Mouse (Mus musculus) midbrain, embryonic 13.5 days (tissue): ENCODE measurements around the gene Yeats4. TPM values are rescaled to one million over a fixed set of nuclear protein-coding genes. Genes with fewer than 3 reads are reported as not detected.
A peak's percentile ranks its signal among the peaks of the same experiment; 100 is the strongest.

Experiments used
- ATAC-seq: fragments of 200-750 bp; cut with Nextera tagmentation; 2 replicates; pipeline ENCODE4 v1.8.0; 2017; ENCODE audit warnings: mild to moderate bottlenecking, moderate TSS enrichment, moderate library complexity
- H3K27ac ChIP-seq: fragments of 300-500 bp; sonication (generic); 2 replicates; pipeline ENCODE4 v1.5.1; 2015; ENCODE audit warnings: inconsistent platforms, mild to moderate bottlenecking, moderate library complexity
- H3K27me3 ChIP-seq: fragments of 300-500 bp; sonication (generic); 2 replicates; pipeline ENCODE4 v1.6.1; 2015; ENCODE audit warnings: mild to moderate bottlenecking, inconsistent platforms
- H3K36me3 ChIP-seq: fragments of 300-500 bp; sonication (generic); 2 replicates; pipeline ENCODE4 v1.6.1; 2015; ENCODE audit warnings: mild to moderate bottlenecking, inconsistent platforms
- H3K4me1 ChIP-seq: fragments of 300-500 bp; sonication (generic); replicated peaks from 2 replicates; pipeline ENCODE4 v1.6.1; 2015; ENCODE audit warnings: inconsistent platforms
- H3K4me2 ChIP-seq: fragments of 300-500 bp; sonication (generic); replicated peaks from 2 replicates; pipeline ENCODE4 v1.6.1; 2015; ENCODE audit warnings: moderate library complexity, mild to moderate bottlenecking, inconsistent platforms
- H3K4me3 ChIP-seq: fragments of 300-500 bp; sonication (generic); replicated peaks from 2 replicates; pipeline ENCODE4 v1.5.1; 2015; ENCODE audit warnings: mild to moderate bottlenecking, inconsistent platforms
- H3K9ac ChIP-seq: fragments of 300-500 bp; sonication (generic); replicated peaks from 2 replicates; pipeline ENCODE4 v1.6.1; 2015; ENCODE audit warnings: mild to moderate bottlenecking, inconsistent platforms
- H3K9me3 ChIP-seq: fragments of 300-500 bp; sonication (generic); 2 replicates; pipeline ENCODE4 v1.6.1; 2016; ENCODE audit warnings: mild to moderate bottlenecking, inconsistent platforms
- WGBS: fragments of 180-500 bp; shearing (Covaris S2); methylation state at CpG from one replicate; pipeline ENCODE4 v1.1.7; 2015; 5-methylcytosine and 5-hydroxymethylcytosine counted together
- polyA plus RNA-seq: library from polyadenylated mRNA; unstranded; fragments of >200 nt; fragmentation: Nextera tagmentation; extraction: Ambion mirVana; gene quantifications from 2 replicates; pipeline ENCODE4 v1.2.1, GENCODE M21; 2015

Gene Yeats4
- polyA plus RNA-seq, result 141 and 160 TPM in 2 replicates

DNA sequence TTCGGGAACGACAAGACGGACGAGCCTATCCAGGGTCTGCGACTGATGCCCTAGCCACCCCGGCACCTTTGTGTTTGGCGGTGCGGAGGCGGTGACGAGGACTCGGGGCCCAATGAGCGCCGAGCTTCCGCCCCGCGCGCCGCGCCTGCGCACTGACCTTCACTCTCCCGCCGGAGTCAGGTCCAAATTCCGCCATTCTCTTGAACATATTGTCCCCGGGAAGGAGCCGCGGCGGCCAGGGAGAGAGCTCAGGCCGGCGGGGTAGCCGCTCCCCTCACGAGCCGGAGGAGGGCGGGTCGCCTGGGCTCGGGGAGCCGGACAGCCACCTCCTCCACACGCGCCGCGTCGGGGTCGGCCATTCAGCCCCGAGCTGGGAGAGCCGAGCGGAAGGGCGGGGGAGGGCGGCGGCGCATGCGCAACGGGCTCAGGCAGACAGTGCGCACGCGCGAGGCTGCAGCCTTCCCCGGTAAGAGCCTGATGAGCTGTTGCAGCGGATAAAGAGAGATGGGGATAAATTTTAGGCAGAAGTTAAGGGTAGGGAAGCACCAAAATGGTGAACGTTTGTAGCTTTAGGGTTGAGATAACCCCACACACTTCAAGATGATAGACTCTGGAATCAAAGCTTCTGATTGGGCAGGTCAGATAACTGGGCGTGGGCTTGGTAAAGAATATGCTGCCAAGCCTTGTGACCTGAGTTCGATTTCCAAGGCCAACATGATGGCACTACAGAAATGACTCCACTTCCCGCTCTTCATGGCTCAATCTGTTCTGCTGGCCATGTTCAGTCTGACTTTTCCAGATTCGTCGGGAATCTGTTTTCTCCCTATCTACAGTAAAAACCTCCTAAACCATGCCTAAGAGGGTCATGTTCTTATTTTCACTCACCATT lies at the start of gene Yeats4:
Yeats4 (minus strand) TSS at position 406 of the 889 bp plus-strand sequence.
- H3K9ac ChIP-seq, result peak within 1 kb of the TSS; percentile 94
- H3K4me2 ChIP-seq, result peak within 1 kb of the TSS; percentile 87
- no peaks in the 10 kb centered on the region for H3K9me3 ChIP-seq
- peak; percentile 96 for ATAC-seq
- H3K27me3 ChIP-seq, result no peaks in the 10 kb centered on the region
- peaks cover 35% of the 10 kb centered on the region for H3K4me1 ChIP-seq
- H3K4me3 ChIP-seq, result peak within 1 kb of the TSS; percentile 71
- under 1% methylated on average over 63 of the region's 63 CpGs for WGBS
- peaks cover 29% of the 10 kb centered on the region for H3K36me3 ChIP-seq
- H3K27ac ChIP-seq, result peak within 1 kb of the TSS; percentile 99

DNA sequence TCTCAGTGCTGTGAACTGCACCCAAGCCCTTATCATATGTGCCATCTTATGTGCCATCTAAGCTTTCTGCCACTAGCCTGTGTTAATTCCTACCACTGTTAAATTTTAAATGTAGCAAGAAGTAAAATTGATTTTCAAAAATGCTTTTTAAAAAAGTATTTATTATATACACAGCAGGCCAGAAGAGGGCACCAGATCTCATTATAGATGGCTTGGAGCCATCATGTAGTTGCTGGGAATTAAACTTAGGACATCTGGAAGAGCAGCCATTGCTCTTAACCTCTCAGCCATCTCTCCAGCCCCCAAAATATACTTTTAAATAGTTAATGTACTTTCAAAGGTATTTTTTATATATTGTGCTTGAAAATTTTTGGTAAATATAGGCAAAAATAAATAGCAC lies 47.7 kb upstream of the Yeats4 start:
- Histone ChIP-seq H3K9me3 (no peaks in the 10 kb centered on the region), H3K36me3 (no peaks in the 10 kb centered on the region), H3K9ac (no peak overlapping the region), H3K4me2 (no peak overlapping the region), H3K4me1 (no peaks in the 10 kb centered on the region), H3K4me3 (no peak overlapping the region), H3K27ac (no peak overlapping the region), H3K27me3 (no peaks in the 10 kb centered on the region)
- no peak for ATAC-seq

DNA sequence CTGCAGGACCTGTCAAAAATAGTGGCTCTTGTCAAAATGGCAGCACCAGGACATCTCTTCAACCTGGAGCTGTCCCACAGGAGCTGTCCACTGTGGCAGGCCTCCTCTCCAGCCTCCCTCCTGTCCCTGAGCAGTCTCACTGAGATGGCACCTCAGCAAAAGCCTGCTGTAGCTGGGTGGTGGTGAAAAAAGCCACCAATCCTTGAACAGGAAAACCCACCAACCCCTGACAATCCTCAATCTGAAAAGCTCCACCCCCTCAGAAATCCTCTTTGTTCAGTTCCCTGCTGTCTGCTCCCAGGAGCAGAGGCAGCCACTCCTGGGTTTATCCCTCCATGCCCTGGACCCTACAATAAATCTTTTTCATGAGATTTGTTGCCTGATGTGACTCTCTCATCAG lies 35.6 kb upstream of the Yeats4 start:
- no peak overlapping the region for H3K9ac ChIP-seq
- peaks cover 3% of the 10 kb centered on the region; the same call in 1 of the 2 replicates for H3K4me1 ChIP-seq
- no peak overlapping the region for H3K4me3 ChIP-seq
- H3K4me2 ChIP-seq, result no peak overlapping the region
- peak; percentile 68 for ATAC-seq
- H3K36me3 ChIP-seq, result no peaks in the 10 kb centered on the region
- H3K27me3 ChIP-seq, result no peaks in the 10 kb centered on the region
- H3K9me3 ChIP-seq, result no peaks in the 10 kb centered on the region
- peak overlapping the region; percentile 53; the same call in 1 of the 2 replicates for H3K27ac ChIP-seq

DNA sequence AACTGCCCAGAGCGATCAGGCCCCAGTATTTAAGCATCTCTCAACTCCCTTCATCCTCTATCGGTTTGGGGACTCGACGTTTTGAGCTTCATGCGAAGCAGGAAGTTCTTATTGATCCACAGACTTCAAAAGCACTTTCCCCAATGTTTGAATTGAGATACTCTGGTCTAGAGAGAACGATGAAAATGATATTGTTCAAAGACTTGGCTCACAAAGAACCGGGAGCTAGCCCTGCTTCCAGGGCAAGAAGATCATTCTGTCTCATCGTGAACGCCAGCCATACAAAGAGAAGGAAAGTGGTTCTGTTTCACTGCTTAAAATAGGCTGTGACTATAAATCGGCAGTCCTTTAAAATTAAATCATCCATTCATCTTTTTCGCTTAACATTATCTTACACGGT lies 14.3 kb upstream of the Yeats4 start, which contains the start of gene 9530003J23Rik:
9530003J23Rik (minus strand) TSS at position 101 of the 400 bp plus-strand sequence.
- Histone ChIP-seq H3K36me3 (no peaks in the 10 kb centered on the region), H3K4me2 (no peak within 1 kb of the TSS), H3K4me3 (no peak within 1 kb of the TSS), H3K9me3 (no peaks in the 10 kb centered on the region), H3K27me3 (no peaks in the 10 kb centered on the region), H3K9ac (no peak within 1 kb of the TSS), H3K4me1 (no peaks in the 10 kb centered on the region), H3K27ac (no peak within 1 kb of the TSS)
- ATAC-seq, result no peak
- WGBS, result 90% methylated on average over 12 of the region's 12 CpGs

DNA sequence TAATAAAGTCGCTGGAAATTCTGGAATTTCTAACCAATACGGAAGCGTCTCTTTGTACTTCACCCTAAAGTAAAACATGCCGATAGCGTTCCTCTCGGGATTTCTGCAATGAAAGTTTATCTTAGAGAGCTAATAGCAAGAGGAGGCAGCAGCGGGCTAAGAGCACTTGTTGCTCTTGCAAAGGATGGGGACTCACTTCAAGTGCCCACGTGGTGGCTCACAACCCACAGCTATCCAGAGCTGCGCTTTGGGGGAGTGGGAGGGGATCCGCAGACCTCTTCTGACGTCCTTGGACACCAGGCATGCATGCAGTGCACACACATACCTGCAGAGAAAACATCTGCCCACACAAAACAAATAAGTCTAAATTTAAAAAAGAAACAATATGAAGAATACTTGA lies 11.6 kb upstream of the Yeats4 start:
- H3K4me3 ChIP-seq, result no peak overlapping the region
- H3K4me1 ChIP-seq, result no peaks in the 10 kb centered on the region
- WGBS, result 60% methylated on average over 11 of the region's 11 CpGs
- no peak overlapping the region for H3K27ac ChIP-seq
- no peak overlapping the region for H3K4me2 ChIP-seq
- no peaks in the 10 kb centered on the region for H3K27me3 ChIP-seq
- no peak for ATAC-seq
- H3K9me3 ChIP-seq, result no peaks in the 10 kb centered on the region
- no peaks in the 10 kb centered on the region for H3K36me3 ChIP-seq
- no peak overlapping the region for H3K9ac ChIP-seq

DNA sequence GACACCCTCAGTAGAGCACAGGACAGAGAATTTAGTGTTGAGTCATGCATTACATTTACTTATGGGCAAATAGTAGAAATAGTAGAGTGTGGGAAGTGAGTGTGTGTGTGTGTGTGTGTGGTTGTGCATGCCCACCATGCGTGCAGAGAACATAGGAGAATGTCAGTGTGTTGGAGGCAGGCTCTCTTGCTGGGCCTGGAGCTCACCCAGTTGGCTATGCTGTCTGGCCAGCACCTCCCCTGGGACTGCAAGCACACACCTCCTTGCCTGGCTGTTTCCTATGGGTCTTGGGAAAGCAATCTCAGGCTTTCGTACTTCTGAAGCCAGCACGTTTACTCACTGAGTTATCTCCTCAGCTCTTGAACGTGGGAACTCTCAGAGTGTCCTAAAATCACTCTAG lies 10.5 kb upstream of the Yeats4 start:
- WGBS, result 71% methylated on average over 4 of the region's 4 CpGs
- no peak for ATAC-seq
- H3K4me3 ChIP-seq, result no peak overlapping the region
- H3K9ac ChIP-seq, result no peak overlapping the region
- no peaks in the 10 kb centered on the region for H3K36me3 ChIP-seq
- no peaks in the 10 kb centered on the region for H3K4me1 ChIP-seq
- no peaks in the 10 kb centered on the region for H3K9me3 ChIP-seq
- no peak overlapping the region for H3K27ac ChIP-seq
- no peaks in the 10 kb centered on the region for H3K27me3 ChIP-seq
- no peak overlapping the region for H3K4me2 ChIP-seq

DNA sequence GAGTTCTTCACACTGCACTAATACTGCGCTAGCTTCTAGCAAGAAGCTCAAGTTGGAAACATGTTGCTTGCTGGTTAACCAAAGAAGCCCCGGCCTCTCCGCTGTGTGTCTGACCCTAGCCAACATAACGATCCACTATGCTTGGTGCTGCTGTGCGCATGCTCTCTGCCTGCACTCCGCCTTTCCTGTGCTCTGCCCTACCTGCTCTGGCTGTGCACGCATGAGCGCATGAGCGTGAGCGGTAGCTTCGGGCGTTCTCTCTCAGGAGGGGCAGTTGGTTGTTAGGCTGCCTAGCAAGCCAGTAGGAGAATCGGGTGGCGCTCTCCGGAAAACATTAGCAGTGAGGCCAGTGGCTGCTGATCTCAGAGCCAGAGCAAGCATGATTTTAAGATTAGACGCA lies 5.5 kb upstream of the Yeats4 start:
- Histone ChIP-seq H3K9ac (no peak overlapping the region), H3K4me1 (peaks cover 5% of the 10 kb centered on the region), H3K27ac (no peak overlapping the region), H3K4me3 (no peak overlapping the region), H3K9me3 (no peaks in the 10 kb centered on the region), H3K4me2 (no peak overlapping the region), H3K36me3 (no peaks in the 10 kb centered on the region), H3K27me3 (no peaks in the 10 kb centered on the region)
- no peak for ATAC-seq
- 77% methylated on average over 16 of the region's 16 CpGs for WGBS

DNA sequence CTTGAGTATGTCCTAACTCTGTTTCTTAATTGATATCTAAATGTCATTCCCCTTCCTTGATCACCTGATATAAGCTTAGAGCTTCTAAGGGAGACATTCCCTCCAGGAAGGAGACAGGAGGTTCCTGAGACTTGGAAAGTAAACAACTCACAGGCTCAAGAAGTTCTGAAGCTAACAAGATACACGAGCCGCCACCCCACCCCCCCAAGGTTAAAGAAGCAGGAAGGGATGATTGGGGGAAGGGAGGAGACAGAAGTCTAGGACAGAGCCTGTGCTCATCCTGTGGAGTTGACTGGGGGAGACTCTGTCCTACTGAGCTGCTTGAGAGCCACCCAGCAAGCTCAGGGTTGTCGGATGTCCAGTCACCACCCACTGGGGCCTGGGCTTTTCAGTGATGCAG lies 1.7 kb upstream of the Yeats4 start:
- H3K4me2 ChIP-seq, result no peak overlapping the region
- 90% methylated on average over 3 of the region's 3 CpGs for WGBS

DNA sequence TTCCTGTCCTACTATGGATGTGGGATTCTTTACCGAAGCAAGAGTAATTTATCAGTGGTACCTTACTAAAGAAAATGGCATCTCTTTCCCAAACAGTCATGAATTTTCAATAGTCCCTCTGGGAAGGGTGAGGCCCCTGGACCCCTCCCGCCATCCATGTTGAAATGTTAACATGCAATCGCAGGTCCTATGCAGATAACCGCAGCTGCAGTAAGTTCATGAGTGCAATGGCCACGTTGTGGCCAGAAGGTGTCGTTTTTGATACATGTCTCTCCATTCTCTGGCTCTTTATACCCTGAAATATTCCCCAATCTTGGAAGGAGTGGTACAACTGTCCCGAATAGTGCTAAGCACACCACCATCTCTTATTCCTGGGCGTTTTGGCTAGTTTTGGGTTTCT lies 787 bp upstream of the Yeats4 start:
- Histone ChIP-seq H3K4me1 (peaks cover 35% of the 10 kb centered on the region), H3K27ac (peak overlapping the region; percentile 99; the same call in 1 of the 2 replicates), H3K4me3 (peak overlapping the region; percentile 71), H3K9ac (peak overlapping the region; percentile 94), H3K27me3 (no peaks in the 10 kb centered on the region), H3K36me3 (peaks cover 22% of the 10 kb centered on the region), H3K9me3 (no peaks in the 10 kb centered on the region), H3K4me2 (peak overlapping the region; percentile 87)
- 58% methylated on average over 8 of the region's 8 CpGs for WGBS
- ATAC-seq, result no peak

More for the DNA sequence above, 1.7 kb upstream of the Yeats4 start:
- Histone ChIP-seq H3K9ac (no peak overlapping the region), H3K4me1 (peaks cover 34% of the 10 kb centered on the region), H3K27ac (no peak overlapping the region), H3K36me3 (peaks cover 13% of the 10 kb centered on the region), H3K9me3 (no peaks in the 10 kb centered on the region), H3K27me3 (no peaks in the 10 kb centered on the region), H3K4me3 (no peak overlapping the region)
- ATAC-seq, result no peak

DNA sequence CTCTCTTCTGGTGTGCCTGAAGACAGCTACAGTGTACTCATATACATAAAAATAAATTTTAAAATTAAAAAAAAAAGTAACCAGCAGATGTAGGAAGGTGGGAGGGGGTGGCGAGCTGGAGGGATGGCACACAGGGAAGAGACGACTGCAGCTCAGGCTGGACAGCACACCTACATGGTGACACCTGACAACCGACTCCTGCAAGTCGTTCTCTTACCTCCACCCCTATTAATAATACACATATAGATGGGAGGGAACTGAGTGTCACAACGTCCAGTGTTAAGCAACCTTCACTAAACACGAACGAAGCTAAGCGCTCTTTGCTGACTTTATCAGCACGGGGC lies 577 bp downstream of the Yeats4 start:
- Histone ChIP-seq H3K9me3 (no peaks in the 10 kb centered on the region), H3K36me3 (peaks cover 31% of the 10 kb centered on the region), H3K27ac (peak overlapping the region; percentile 99), H3K27me3 (no peaks in the 10 kb centered on the region), H3K9ac (peak overlapping the region; percentile 94), H3K4me2 (peak overlapping the region; percentile 87), H3K4me3 (peak overlapping the region; percentile 71), H3K4me1 (peaks cover 35% of the 10 kb centered on the region)
- no peak; the same call in 1 of the 2 replicates for ATAC-seq
- under 1% methylated on average over 9 of the region's 9 CpGs for WGBS

DNA sequence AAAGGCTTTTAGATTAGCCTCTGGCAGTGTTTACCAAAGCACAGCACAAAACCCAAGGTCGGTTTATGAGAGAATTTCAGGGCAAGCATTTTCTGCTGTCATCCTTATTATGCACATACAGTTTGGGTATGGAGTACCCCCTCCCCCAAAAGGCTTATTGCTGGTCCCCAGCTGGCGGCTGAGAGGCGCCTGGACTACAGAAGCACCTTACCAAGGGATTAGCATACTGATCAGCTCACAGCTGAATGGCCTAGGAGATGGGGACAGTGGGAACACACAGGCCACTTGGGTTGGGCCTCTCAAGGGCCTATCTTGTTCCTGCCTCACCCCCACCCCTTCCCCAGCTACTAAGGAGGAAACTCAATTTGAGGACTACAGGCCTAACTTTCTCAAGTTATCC lies 1.5 kb downstream of the Yeats4 start:
- Histone ChIP-seq H3K4me3 (peak overlapping the region; percentile 71), H3K27ac (peak overlapping the region; percentile 64), H3K9ac (peak overlapping the region; percentile 49; the same call in 1 of the 2 replicates), H3K27me3 (no peaks in the 10 kb centered on the region), H3K36me3 (peaks cover 40% of the 10 kb centered on the region), H3K4me2 (peak overlapping the region; percentile 87), H3K4me1 (peaks cover 35% of the 10 kb centered on the region), H3K9me3 (no peaks in the 10 kb centered on the region)
- WGBS, result 8% methylated on average over 3 of the region's 3 CpGs
- peak; percentile 74 for ATAC-seq

DNA sequence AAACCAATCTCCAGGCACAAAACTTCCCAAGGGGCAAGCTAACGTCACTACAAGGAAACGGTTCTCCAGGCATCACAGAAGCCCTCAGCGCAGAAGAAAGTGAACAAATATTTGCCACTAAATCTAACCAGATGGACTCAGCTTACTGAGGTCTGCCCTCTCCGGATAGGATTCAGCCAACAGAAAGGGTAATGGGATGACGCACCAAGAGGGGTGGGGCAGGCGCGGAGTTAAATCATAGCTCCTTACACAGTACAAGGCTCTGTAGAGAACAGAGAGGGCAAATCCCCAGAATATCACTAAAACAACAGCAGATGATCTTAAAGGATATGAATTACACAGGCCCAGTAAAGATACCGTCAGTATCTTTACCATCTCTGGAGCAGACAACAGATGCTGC lies 6.0 kb downstream of the Yeats4 start:
- H3K36me3 ChIP-seq, result peaks cover 78% of the 10 kb centered on the region

More for the DNA sequence above, 6.0 kb downstream of the Yeats4 start:
- H3K4me1 ChIP-seq, result peaks cover 24% of the 10 kb centered on the region
- 96% methylated on average over 8 of the region's 8 CpGs for WGBS
- H3K9me3 ChIP-seq, result no peaks in the 10 kb centered on the region
- H3K4me3 ChIP-seq, result no peak overlapping the region
- H3K9ac ChIP-seq, result no peak overlapping the region
- H3K4me2 ChIP-seq, result no peak overlapping the region
- H3K27me3 ChIP-seq, result no peaks in the 10 kb centered on the region
- H3K27ac ChIP-seq, result no peak overlapping the region
- no peak for ATAC-seq
